Mouse (Mus musculus): ENCODE data around the gene Eif3f. TPM values are rescaled to one million over a fixed set of nuclear protein-coding genes. Genes with fewer than 3 reads are reported as not detected.

The Eif3f gene
- 100 to 1,000 TPM; 121 to 122 TPM for total RNA-seq (2021)
- long read RNA-seq, experiment 1, transcript Eif3f-201 (8 exons, 2,514 nt), result major isoform, 180 of 187 reads
- long read RNA-seq, experiment 1, partial matches to known transcripts, result 7 of 187 reads
- long read RNA-seq, experiment 1, other reads (novel, unspliced or antisense), result 0 of 187 reads
- long read RNA-seq, experiment 2, transcript Eif3f-201 (8 exons, 2,514 nt), result major isoform, 202 of 210 reads
- long read RNA-seq, experiment 2, partial matches to known transcripts, result 4 of 210 reads
- long read RNA-seq, experiment 2, other reads (novel, unspliced or antisense), result 4 of 210 reads

GRCm38 (mm10) chr7:108933794-108934731 is at the start of gene Eif3f:
TSS of gene Eif3f (plus strand) at chr7:108934417.
- peak; percentile 86 for DNase-seq

DNA sequence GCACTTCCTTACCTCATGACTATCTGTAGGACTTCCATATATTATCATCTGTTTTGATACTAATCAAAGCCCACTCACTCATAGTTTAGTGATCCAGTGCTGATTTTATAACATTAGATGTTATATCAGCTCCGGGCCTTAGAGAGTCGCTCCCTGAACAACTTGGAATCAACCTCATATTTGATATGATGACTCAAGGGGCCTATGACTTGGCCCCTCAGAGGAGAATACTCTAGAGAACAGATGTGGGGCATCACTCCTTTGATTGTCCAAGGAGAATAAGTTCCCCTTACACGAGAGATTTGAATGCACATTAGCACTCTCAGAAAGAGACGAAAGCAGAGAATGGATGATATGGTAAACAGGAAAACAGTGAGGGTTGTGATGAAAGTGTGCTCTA is 49.3 kb upstream of the Eif3f start, which contains the start of gene Olfr518:
Gene Olfr518 (minus strand): TSS at position 101 of the 400 bp plus-strand sequence.
- no peak for DNase-seq

GRCm38 (mm10) chr7:108894320-108894719 is 39.9 kb upstream of the Eif3f start, which contains the start of gene Olfr519:
TSS of gene Olfr519 (minus strand) at chr7:108894420.
- DNase-seq, result no peak

DNA sequence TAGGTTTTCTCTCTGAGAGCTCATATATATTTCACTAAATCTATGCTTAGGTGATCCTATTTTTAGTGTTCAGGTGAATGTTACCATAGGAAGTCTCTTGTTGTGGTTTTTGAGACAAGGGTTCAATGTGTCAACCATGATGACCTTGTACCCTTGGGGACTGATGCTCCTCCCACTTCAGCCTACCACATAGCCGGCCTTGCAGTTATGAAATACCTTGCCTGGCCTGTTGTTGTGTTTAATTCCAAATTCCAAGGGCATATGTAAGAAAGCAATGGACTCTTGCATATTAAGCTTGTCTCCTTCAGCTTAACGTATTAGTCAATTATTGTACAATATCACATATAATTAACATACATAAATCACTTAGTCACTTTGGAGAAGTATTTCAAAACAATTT is 30.2 kb upstream of the Eif3f start:
- DNase-seq, result no peak

DNA sequence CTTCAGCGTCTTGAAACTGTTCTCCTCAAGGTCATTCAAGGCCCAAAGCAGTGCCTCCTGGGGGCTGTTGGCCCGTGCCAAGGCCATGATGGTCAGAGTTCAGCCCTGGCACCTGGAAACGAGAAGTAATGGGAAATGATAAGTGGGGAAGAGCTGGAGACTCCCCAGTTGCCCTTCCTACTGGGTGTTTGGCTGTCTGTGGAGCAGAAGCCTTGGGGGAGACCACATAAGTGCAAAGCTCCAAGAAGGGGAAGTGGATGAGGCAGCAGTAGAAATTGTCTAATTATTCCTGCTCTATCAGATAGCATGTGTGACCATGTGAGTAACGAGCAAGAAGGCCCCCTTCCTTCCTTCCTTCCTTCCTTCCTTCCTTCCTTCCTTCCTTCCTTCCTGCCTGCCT is 7.2 kb upstream of the Eif3f start:
- DNase-seq, result no peak

GRCm38 (mm10) chr7:108928280-108929188 is 5.7 kb upstream of the Eif3f start:
- no peak for DNase-seq

GRCm38 (mm10) chr7:108929726-108930393 is 4.4 kb upstream of the Eif3f start, which contains the start of gene Nlrp10:
TSS of gene Nlrp10 (minus strand) at chr7:108930178.
- no peak for DNase-seq

DNA sequence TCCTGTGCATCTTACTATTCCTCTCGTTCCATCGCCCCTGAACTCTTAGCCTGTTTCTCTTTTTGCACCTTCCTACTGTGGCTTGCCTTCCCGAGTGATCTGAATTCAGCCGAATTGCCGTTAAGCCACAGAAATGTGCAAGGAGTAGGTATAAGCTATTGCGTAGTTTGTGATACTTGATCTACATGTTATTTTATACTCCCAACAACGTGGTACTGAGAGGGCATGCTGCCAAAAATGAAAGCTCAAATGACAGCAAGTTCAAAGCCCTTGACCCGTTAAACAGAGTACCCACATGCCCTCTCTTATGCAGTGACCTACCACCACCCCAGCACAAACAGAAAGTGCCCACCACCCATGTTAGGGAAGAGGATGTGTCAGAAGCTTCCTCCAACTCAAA is 619 bp downstream of the Eif3f start:
- no peak for DNase-seq

DNA sequence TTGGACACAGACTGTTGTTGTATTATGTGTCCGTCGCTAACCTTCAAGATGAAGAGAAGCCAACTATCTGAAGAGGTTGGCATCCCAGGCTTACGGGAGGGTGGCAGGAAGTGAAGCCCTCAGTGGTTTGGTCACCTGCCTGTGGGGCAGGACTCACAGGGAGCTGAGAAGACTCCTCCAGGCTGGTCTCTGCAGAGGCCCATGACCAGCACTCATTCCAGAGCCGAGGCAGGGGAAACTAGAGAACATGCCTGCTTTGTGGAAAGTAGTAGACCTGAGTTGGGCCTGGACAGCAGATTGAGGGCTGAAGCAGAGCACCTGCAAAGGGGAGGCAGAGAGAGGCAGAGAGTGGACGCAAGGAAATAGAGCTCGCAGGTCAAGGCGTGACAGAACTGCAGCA is 1.2 kb downstream of the Eif3f start:
- no peak for DNase-seq

DNA sequence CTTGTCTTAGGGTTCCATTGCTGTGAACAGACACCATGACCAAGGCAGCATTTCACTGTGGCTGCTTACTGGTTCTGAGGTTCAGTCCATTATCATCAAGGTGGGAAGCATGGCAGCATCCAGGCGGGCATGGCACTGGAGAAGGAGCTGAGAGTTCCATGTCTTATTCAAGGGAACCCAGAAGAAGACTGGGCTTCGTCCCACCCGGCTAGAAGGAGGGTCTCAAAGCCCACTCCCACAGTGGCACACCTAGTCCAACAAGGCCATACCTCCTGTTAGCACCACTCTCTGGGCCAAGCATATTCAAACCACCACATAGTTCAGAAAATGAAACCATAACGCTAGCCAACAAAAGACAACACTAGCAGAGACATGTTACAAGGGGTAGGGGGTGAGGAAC is 2.4 kb downstream of the Eif3f start:
- no peak for DNase-seq

GRCm38 (mm10) chr7:108941466-108941865 is 7.2 kb downstream of the Eif3f start:
- no peak for DNase-seq

DNA sequence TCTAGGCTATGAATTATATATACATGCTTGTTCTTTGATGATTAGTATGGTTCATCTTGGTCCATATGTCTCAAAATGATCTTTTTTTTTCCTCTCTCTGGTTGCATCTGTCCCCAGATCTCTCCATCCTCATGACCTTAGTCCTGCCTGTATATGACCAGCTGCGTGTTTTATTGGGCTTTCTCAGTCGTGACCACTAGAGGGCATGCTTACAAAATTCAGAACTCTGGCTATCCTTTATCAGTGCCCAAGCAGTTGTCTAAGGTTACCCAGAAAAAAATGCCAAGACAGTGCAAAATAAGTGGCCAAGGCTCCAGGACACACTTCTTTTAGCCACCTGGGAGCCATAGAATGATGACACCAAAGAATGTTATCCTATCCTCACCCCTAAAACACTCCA is 9.8 kb downstream of the Eif3f start:
- DNase-seq, result no peak

GRCm38 (mm10) chr7:108948611-108949010 is 14.4 kb downstream of the Eif3f start:
- no peak for DNase-seq

DNA sequence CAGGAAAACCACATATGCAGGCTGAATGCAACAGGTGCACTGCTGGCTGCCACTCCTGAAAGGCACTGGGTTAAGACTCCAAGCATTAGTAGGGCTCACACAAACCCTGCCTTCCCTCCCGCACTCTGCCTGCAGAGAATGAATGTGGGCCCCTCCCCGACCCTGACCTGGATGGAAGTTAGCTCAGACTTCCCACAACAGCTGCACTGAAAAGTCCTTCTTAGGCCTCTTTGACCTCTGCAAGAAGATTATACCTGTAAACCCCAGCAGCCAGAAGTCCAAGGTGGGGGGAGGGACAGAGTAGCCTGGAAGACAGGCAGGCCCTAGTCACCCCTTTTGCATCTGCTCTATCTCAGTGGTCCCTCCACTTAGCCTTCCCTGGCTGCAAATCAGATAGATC is 15.1 kb downstream of the Eif3f start:
- no peak for DNase-seq

GRCm38 (mm10) chr7:108950312-108950761 is 16.1 kb downstream of the Eif3f start, which contains the start of gene Tub:
TSS of gene Tub (plus strand) at chr7:108950338.
- DNase-seq, result peak; percentile 48

DNA sequence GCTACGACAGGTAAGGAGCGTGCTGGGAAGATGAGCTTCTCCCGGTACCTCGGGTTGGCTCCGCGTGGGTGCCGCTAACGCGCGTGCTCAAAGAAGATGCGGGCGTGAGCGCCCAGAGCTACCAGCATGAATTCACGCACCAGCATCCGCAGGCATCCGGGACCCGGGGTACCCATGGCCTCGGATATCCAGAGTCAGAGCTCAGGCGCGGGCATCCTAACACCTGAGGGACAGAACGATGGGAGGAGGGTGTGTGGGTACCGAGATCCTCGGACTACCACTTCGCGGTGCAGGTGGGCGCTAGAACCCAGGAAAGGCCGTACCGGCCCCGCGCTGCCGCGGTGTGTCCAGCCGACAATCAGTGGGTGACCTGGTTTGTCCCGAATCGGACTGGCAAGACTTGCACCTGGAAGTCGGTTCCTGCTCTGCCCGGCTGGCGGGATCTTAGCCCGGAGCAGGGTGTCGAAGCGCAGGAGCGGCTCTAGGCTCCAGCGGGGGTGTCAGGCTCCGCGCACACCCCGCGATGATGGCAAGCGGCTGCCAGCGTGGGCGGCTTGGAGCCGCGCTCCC is 16.6 kb downstream of the Eif3f start:
- DNase-seq, result no peak

- no peak for DNase-seq
Observed at GRCm38 (mm10) chr7:108952801-108953200, 18.6 kb downstream of the Eif3f start.

GRCm38 (mm10) chr7:108954185-108954584 is 20.0 kb downstream of the Eif3f start:
- DNase-seq, result peak; percentile 19

DNA sequence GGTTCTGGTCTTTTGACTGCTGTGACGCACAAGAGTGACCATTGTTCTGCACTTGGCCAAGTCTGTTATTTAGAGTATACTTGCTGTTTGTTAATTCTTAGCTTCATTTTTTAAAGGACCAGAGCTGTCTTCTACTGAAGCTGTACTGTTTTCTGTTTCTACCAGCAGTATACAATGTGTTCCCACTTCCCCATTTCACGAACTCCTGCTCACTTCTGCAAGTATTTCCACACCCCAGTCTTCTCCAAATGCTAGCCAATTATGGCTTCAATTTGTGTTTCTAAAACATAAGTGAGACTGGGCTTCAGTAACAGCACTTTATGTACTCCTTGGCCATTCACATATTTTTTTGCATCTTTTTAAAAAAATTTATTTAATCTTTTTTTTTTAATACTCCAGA is 23.5 kb downstream of the Eif3f start:
- no peak for DNase-seq

GRCm38 (mm10) chr7:108965968-108966367 is 31.8 kb downstream of the Eif3f start:
- no peak for DNase-seq
